Mouse (Mus musculus): ENCODE results near the gene Syk.

DNA sequence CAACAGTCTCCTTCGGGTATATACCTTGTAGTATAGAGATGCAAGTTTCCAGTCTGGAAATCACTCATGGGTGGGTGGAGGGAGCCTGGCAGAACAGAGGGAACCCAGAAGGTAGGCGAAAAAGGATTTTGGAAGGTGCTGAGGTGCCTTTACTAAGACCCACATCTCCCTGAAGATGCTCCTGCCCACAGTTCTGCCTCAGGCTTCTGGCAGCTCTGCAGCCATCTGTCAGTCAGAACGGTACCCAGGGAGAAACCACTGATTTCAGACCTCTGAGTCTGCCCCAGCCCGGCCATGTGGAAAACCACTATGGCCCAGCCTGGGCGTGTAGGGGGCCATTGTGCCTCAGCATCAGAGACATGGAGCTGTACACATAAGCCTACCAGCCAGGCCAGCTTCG is 43.5 kb upstream of the Syk start:
- TF ChIP-seq CTCF (IDR thresholded peaks at IDR 0.05; ENCODE audit: control insufficient read depth, insufficient read depth, insufficient replicate concordance, low read depth, low read length): no peak
- no peak for TF ChIP-seq POLR2A (IDR thresholded peaks at IDR 0.05; ENCODE audit: control insufficient read depth, low read depth, low read length)
